Mouse (Mus musculus) layer of hippocampus, adult 11-12 months (tissue): ENCODE results near the gene Proser2.
"Not testable (repeated sequence)": the region's sequence is repeated elsewhere in the genome, so short reads cannot be mapped to it uniquely, and the experiment has no call there.

Source experiments
- DNase-seq: peaks from one replicate; pipeline ENCODE4 v3.0.0; 2022; ENCODE audit warnings: low spot score

Gene Proser2

DNA sequence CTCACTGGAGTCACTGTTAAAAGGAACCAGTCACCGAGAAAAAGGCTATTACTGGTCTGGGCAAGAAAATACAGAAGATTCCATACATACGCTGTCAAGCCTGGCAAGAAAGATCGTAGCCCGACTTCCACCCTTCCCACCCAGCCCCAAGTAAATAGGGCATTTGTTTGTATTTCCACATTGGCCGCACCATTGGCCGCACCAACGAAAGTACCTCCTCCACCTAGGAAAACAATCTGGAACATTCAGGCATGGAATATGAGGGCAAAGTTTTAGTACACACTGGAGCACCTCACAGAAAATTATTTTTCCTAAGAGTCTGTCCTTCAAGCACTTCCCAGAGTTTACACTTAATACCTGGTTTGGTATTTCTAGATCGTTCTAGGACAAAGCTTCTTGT, 1.1 kb downstream of the Proser2 start:
- DNase-seq: no peak

DNA sequence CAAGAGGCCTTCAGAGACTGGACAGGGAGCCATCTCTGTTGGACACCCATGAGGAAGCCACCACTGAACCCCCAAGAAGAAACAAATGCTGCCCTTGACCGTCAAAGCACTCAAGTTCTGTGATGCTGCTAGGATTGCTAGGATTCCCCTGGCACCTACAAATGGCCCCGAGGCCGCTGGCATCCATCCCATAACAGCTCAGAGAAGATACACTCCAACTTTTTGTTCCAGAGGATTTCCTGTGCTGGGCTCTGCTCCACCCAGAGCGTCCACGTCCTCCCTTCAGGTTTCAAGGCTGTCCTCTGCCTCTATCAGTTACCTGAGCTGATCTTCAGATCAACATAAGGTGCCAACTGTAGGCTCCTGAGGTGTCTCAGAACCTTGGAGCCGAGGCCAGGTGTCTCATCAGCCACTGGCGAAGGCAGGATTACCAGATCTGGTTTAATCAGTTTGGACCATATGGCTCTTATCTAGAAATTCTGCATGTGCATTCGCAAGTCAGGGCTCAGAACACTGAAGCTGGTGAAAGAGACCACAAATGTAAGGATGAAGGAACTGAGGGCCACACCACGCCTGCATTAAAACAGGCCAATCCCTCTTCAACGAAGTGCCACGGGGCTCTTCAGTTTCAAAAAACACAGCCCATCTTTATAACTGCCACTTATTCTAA, 1.7 kb downstream of the Proser2 start:
- no peak for DNase-seq

GRCm38 (mm10) chr2:6123046-6123445, 7.0 kb downstream of the Proser2 start:
- no peak for DNase-seq

DNA sequence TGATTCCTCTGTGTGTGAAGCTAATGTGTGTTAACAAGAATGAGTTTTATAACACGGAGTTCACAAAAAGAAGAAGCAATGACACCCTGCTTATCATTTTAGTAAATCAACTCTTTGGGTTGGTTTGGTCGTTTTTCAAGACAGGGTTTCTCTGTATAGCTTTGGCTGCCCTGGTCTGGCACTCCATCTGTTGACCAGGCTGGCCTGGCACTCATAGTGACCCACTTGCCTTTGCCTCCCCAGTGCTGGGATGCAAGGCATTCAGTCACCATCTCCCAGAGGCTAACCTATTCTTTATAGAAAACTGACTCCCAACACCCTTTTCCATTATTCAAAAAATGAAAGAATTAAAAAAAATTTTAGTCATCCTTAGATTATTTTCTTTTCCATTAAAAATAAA, 8.9 kb downstream of the Proser2 start:
- no peak for DNase-seq

GRCm38 (mm10) chr2:6118246-6118645, 11.8 kb downstream of the Proser2 start:
- no peak for DNase-seq

GRCm38 (mm10) chr2:6113792-6114191, 16.2 kb downstream of the Proser2 start:
- DNase-seq: no peak

DNA sequence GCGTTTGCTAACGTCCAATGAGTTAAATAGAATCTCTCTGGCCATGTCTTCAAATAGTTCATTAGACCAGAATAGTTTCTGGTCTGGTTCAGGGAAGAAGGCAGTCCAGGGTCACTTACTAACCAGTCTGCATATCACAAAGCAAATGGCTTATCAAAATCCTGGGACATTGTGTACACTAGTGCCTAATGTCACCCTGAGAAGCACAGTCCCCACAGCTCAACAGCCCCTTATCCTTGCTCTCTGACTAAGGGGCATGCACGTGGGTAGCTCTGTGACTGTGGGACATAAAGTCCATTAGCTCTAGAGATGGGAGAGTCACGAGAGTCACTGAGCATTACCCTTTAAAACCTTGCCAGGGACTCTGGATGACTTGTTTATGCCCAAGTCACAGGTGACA, 17.4 kb downstream of the Proser2 start:
- no peak for DNase-seq

- DNase-seq: no peak
These were observed 24.6 kb downstream of the Proser2 start for GRCm38 (mm10) chr2:6105437-6105836.

- DNase-seq: no peak
These were observed 29.3 kb downstream of the Proser2 start for GRCm38 (mm10) chr2:6100755-6101154.

GRCm38 (mm10) chr2:6100027-6100749, 29.8 kb downstream of the Proser2 start:
- DNase-seq: no peak

DNA sequence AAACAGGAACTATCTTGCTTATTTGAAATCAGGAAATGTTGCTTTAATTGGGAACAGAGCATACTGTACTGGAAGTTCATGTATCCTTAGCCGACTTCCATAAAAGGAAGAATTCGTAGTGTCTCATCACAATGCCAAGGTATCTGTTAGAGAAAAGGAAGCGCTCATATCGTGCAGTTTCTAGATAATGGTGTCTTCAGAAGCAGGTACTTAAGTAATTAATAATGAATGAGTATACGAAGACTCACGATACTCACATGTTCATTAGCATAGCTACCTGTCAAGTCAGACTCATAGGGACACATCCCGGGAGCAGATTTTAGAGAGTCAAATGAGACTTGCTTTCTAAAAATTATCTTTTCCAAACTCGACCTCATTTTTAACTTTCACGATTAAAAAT, 30.6 kb downstream of the Proser2 start:
- DNase-seq: no peak

DNA sequence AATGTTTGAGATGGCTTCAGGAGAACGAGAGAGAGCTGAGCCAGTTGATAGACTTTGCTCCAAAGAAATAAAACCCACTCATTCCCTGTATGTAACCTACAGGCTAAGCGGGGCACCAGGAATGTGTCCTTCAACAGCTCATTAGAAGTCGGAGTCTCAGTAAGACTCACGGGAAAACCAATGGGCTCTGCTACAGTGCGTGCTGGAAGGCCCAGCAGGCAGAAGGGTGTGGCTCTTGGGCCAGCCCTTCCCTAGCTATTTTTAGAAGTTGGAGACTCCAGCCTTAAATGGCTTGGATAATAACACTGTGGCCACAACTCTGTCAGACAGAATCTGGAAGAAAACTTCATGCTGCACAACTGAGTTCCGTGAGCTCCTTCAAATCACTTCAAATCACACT, 31.1 kb downstream of the Proser2 start:
- DNase-seq: no peak

- no peak for DNase-seq
These were observed 32.8 kb downstream of the Proser2 start for GRCm38 (mm10) chr2:6097113-6097716.

GRCm38 (mm10) chr2:6089941-6090340, 40.1 kb downstream of the Proser2 start:
- DNase-seq: not testable (repeated sequence)

GRCm38 (mm10) chr2:6087151-6087550, 42.9 kb downstream of the Proser2 start:
- no peak for DNase-seq

- no peak for DNase-seq
These were observed 44.1 kb downstream of the Proser2 start for GRCm38 (mm10) chr2:6085622-6086530.

- no peak for DNase-seq
These were observed 46.3 kb downstream of the Proser2 start for GRCm38 (mm10) chr2:6083696-6084095.

DNA sequence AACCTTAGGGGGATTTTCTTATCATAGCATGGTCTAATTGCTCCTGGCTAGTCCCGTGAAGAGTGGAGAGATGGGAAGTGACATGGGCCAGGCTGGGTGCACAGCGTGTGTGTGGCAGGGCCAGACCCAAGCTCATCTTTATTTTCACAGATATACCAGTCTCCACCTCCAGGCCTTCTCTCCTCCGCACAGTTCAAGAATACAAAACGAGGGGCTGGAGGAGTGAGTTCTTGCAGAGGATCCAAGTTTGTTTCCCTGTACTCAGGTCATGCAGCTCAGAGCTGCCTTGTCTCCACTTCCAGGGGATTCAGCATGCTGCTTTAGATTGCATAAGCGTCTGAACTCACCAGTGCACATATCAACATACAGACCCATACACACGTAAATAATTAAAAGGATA, 47.4 kb downstream of the Proser2 start:
- no peak for DNase-seq

DNA sequence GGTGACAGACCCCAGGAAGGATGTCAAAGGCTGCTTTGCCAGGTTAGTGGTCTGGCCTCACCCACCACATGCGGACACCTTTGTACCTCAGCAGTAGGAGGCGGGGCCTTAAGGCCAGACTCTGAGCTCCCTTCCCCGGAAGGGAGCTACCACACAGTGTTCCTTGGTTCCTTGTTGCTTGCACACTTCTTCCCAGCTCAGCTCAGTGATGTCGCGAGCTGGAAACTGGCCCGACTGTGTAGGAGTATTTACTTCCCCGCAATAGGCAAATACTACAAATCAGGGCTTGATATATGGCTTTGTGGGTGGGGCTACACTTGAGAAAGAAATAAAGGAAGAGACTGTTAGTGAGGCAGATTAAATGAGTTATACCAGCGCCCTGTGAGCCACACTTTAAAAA, 48.9 kb downstream of the Proser2 start:
- DNase-seq: no peak

- DNase-seq: no peak
These were observed 50.0 kb downstream of the Proser2 start for GRCm38 (mm10) chr2:6080037-6080436.

GRCm38 (mm10) chr2:6075530-6075896, 54.5 kb downstream of the Proser2 start:
- DNase-seq: no peak

DNA sequence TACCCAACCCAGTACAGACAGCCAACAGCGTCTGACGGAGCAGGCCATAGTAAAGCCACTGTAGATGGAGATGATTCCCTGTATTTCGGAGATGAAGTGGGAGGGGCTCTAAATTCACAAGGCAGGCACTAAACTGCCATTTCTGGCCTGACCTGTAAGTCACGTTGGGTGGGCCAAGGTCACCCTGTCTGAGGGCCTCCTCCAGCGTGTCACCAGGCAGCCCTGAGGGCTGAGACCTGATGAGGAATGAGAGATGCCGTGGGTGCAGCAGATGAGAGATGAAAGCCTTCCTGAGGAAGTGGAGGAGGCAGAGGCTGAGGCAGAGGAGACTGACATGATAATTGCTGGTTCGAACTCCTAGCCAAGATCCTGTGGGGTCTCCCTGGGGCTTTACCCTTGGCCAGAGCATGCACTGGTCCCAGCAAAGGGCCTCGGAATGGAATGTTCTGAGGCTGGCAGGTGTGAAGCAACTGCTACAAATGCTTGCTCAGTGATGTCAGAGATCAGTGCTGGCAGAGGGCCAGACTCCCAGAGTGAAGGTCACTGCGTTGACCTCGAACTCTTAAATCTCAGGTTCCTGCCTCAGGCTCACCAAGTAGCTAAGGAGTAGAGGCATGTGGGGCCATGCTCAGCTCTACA, 55.0 kb downstream of the Proser2 start:
- no peak for DNase-seq
